Mouse (Mus musculus): ENCODE measurements at regions not wholly inside any gene's neighbourhood (a gene's known extent, or its start where the extent isn't known, plus 50 kb on each side); places are given as distances from the start of the nearest gene placed in this dataset.
A peak's percentile ranks its signal among the peaks of the same experiment; 100 is the strongest.

DNA sequence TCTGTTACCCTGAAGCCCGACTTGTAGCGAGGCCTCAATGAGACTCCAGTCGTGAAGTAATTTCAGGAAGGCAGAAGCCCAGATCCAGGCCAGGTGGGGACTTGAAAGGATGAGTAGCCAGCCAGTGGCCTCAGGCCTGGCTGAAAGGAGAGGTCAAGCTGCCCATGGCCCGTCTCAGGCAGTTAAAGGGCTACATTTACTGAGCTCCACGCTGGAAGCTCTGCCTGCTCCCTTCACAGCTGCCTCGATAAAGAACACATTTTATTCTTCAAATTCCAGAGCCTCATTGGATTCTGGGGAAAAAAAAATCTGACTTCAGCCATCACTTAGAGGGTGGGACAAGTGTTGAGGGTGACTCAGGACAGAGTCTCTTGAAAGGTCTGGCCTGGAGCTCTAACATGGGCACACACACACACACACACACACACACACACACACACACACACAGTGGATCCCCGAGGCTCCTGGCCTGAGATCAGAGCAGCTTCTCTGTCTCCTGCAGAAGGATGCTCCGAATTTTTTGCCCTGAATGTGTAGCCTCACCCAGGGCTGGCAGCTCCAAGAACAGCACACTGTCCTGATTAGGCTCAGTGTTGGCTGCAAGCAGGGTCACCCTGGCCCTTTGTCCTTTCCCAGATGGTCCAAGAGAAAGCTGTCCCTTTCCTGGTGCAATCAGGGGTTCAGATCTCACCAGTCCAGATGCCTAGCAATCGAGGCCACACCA, 53.0 kb downstream of the Gadd45g start:
- Histone ChIP-seq H3K36me3 (ENCODE audit: insufficient read depth, low read length) (no peaks in the 10 kb centered on the region), H3K9me3 (ENCODE audit: low read length) (peaks cover 4% of the 10 kb centered on the region), H3K4me3 (replicated peaks; ENCODE audit: low read length) (no peak overlapping the region), H3K27me3 (ENCODE audit: insufficient read depth, low read length) (peaks cover 8% of the 10 kb centered on the region; the same call in 1 of the 2 replicates), H3K4me1 (replicated peaks; ENCODE audit: low read depth, low read length) (peaks cover 54% of the 10 kb centered on the region)
- TF ChIP-seq NANOG (IDR thresholded peaks at IDR 0.05; ENCODE audit: borderline replicate concordance, low read length) (no peak), CTCF (conservative IDR thresholded peaks at IDR 0.05; ENCODE audit: low read length) (no peak)

DNA sequence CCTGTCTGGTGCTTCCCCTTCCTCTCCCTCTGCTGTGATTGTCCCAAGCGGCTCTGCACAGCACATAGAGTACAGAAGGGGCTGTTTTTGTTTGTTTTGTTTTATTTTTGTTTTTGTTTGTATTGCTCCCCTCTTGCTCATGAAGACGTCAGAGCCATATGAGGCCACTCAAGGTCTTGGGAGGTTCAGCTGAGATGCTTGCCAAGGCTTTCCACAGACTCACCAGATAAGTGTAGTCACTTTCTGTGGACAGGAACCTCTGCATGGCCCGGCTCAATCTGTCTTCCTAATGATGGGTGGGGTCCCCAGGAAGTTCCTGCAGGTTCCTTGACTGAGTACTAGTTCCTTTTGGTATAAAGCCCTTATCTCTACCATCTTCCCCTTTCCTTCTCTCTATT, 53.6 kb downstream of the Gadd45g start:
- Histone ChIP-seq H3K4me1 (replicated peaks; ENCODE audit: low read depth, low read length) (peaks cover 59% of the 10 kb centered on the region), H3K36me3 (ENCODE audit: insufficient read depth, low read length) (no peaks in the 10 kb centered on the region), H3K27me3 (ENCODE audit: insufficient read depth, low read length) (peaks cover 8% of the 10 kb centered on the region; the same call in 1 of the 2 replicates), H3K4me3 (replicated peaks; ENCODE audit: low read length) (no peak overlapping the region), H3K9me3 (ENCODE audit: low read length) (peaks cover under 1% of the 10 kb centered on the region)
- no peak for TF ChIP-seq POU5F1 (IDR thresholded peaks at IDR 0.05; ENCODE audit: borderline replicate concordance, low read length)
- TF ChIP-seq NANOG (IDR thresholded peaks at IDR 0.05; ENCODE audit: borderline replicate concordance, low read length): no peak
- TF ChIP-seq CTCF (conservative IDR thresholded peaks at IDR 0.05; ENCODE audit: low read length): no peak

DNA sequence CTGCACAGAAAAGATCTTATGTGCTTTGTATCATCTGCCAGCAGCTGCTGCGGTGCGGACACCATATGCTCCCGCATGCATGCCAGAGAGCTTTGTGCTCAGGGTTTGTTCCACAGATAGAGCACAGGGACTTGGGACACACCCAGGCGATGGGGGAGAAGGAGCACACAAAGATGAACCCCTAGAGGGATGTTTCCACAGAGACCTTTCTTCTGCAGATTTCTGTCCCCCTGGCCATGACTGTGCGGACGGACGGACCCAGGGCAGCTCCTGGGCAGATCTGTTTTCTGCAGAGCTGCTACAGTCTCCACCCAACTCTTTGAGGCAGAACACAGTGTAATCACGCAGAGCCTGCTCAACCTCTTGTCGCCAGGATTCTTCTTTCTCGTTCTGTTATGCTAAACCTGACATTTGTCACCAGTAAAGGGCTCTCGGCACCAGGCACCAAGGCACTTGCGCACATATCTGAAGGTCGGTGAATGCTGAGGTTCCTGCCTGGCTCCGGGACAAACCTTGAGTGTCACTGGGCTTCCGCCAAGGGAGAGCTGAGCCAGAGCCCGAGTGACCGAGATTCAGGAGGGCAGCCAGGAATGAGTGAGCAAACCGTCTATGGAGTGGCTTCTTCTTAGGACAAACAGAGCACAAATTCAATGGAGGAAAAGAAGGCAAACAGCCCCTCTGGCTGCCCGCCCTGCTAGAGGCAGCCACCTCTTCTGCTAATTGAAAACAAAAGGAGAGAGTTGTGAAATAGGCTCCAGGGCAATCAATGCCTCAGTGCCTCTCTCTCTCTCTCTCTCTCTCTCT, 56.2 kb downstream of the Gadd45g start:
- Histone ChIP-seq H3K4me1 (replicated peaks; ENCODE audit: low read depth, low read length) (peaks cover 83% of the 10 kb centered on the region), H3K36me3 (ENCODE audit: insufficient read depth, low read length) (no peaks in the 10 kb centered on the region), H3K4me3 (replicated peaks; ENCODE audit: low read length) (peak overlapping the region; percentile 17; the same call in 1 of the 2 replicates), H3K27me3 (ENCODE audit: insufficient read depth, low read length) (peaks cover 13% of the 10 kb centered on the region), H3K9me3 (ENCODE audit: low read length) (no peaks in the 10 kb centered on the region)
- TF ChIP-seq CTCF (conservative IDR thresholded peaks at IDR 0.05; ENCODE audit: low read length): no peak
- TF ChIP-seq NANOG (IDR thresholded peaks at IDR 0.05; ENCODE audit: borderline replicate concordance, low read length): no peak
- TF ChIP-seq POU5F1 (IDR thresholded peaks at IDR 0.05; ENCODE audit: borderline replicate concordance, low read length): no peak

DNA sequence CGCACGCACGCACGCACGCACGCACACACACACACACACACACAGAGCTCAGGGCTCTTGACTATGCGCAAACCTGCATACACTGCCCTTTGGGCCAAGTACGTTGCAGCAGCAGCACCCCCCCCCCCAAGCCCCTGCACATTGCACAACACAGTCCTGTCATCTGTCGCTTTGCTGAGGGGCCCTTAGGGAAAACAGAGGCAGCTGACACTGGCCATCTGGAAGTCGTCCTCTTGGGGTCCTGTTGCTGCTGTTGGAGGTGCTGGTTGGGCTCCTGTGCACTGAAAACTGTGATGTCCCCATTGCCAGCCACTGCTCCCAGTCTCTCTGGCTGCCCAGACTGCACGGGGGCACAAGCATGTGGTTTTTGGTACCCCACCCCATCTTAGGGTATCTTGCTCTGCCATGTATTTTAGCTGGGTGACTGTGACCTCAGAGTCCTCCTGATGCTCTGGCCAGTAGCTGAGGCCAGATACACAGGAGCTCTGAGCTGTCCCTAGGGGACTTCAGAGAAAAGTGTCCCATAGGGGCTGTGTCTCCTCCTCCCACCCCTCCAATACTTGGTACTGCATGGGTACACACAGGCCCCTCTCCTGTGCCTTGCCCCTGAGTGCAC, 57.0 kb downstream of the Gadd45g start:
- Histone ChIP-seq H3K4me1 (replicated peaks; ENCODE audit: low read depth, low read length) (peaks cover 79% of the 10 kb centered on the region), H3K36me3 (ENCODE audit: insufficient read depth, low read length) (no peaks in the 10 kb centered on the region), H3K27me3 (ENCODE audit: insufficient read depth, low read length) (peaks cover 20% of the 10 kb centered on the region), H3K9me3 (ENCODE audit: low read length) (no peaks in the 10 kb centered on the region), H3K4me3 (replicated peaks; ENCODE audit: low read length) (no peak overlapping the region)
- TF ChIP-seq CTCF (conservative IDR thresholded peaks at IDR 0.05; ENCODE audit: low read length) (no peak), POU5F1 (IDR thresholded peaks at IDR 0.05; ENCODE audit: borderline replicate concordance, low read length) (no peak), NANOG (IDR thresholded peaks at IDR 0.05; ENCODE audit: borderline replicate concordance, low read length) (no peak)

DNA sequence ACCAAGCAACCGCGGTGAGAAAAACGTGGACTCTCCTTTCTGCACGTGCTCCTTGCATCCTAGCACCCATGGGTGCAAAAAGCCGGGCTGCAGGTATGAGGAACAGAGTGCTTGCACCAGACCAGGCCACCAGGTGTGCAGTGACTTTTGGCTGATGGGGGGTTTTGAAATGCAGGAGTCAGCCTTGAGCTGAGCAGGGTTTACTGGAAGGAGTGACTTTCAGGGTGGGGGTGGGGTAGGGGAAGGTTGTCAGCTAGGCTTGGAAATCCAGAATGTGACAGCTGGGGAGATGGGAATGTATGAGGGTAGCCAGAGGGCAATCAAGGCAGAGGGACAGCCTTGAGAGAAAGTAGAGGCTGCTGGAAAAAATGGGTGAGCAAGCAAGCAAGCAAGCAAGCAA, 58.8 kb downstream of the Gadd45g start:
- Histone ChIP-seq H3K4me1 (replicated peaks; ENCODE audit: low read depth, low read length) (peaks cover 68% of the 10 kb centered on the region), H3K27me3 (ENCODE audit: insufficient read depth, low read length) (peaks cover 27% of the 10 kb centered on the region), H3K9me3 (ENCODE audit: low read length) (no peaks in the 10 kb centered on the region), H3K36me3 (ENCODE audit: insufficient read depth, low read length) (no peaks in the 10 kb centered on the region), H3K4me3 (replicated peaks; ENCODE audit: low read length) (no peak overlapping the region)
- TF ChIP-seq NANOG (IDR thresholded peaks at IDR 0.05; ENCODE audit: borderline replicate concordance, low read length) (no peak), POU5F1 (IDR thresholded peaks at IDR 0.05; ENCODE audit: borderline replicate concordance, low read length) (no peak), CTCF (conservative IDR thresholded peaks at IDR 0.05; ENCODE audit: low read length) (no peak)

DNA sequence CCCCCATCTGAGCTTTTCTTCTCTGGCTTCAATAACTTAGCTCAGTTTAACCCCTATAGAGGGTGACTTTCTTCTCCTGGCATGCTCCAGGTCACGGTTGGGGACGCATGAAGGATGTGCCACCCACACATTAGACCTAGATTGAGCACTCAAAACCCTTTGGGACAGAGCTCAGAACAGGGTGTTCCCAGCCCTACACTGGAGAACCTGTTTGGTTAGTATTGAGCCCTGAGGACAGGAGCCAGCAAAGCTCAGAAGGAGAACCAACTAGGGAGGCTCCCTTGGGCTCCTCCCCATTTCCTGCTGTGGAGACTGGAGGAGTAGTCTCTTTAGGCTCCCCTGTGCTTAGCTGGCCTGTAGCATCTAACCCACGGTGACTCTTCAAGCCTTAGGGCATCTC, 59.6 kb downstream of the Gadd45g start:
- Histone ChIP-seq H3K36me3 (ENCODE audit: insufficient read depth, low read length) (no peaks in the 10 kb centered on the region), H3K27me3 (ENCODE audit: insufficient read depth, low read length) (peaks cover 28% of the 10 kb centered on the region), H3K9me3 (ENCODE audit: low read length) (no peaks in the 10 kb centered on the region), H3K4me1 (replicated peaks; ENCODE audit: low read depth, low read length) (peaks cover 64% of the 10 kb centered on the region), H3K4me3 (replicated peaks; ENCODE audit: low read length) (no peak overlapping the region)
- TF ChIP-seq POU5F1 (IDR thresholded peaks at IDR 0.05; ENCODE audit: borderline replicate concordance, low read length) (no peak), NANOG (IDR thresholded peaks at IDR 0.05; ENCODE audit: borderline replicate concordance, low read length) (no peak), CTCF (conservative IDR thresholded peaks at IDR 0.05; ENCODE audit: low read length) (no peak)

DNA sequence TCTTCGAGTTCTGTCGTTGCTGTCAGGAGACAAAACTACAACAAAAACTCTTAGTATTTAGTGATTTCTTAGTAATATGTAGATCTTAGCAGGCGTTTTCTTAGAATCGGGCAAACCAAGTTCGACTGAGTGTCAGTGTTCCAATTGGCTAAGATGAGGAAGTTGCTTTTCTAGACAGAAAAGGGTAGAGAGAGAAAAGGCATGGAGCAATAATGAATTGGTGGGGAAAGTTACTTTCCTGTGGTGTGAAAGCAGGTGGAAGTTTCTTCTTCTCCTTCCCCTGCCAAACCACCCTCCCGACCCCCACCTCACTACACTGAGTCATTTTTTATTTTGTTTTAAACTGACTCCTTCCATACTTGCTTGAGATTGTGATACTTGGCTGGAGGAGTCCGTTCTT, 62.0 kb downstream of the Gadd45g start:
- no peak for TF ChIP-seq CTCF (conservative IDR thresholded peaks at IDR 0.05; ENCODE audit: low read length)
- no peak for TF ChIP-seq POU5F1 (IDR thresholded peaks at IDR 0.05; ENCODE audit: borderline replicate concordance, low read length)
- TF ChIP-seq NANOG (IDR thresholded peaks at IDR 0.05; ENCODE audit: borderline replicate concordance, low read length): no peak
- Histone ChIP-seq H3K36me3 (ENCODE audit: insufficient read depth, low read length) (no peaks in the 10 kb centered on the region), H3K27me3 (ENCODE audit: insufficient read depth, low read length) (peaks cover 50% of the 10 kb centered on the region), H3K4me3 (replicated peaks; ENCODE audit: low read length) (no peak overlapping the region), H3K4me1 (replicated peaks; ENCODE audit: low read depth, low read length) (peaks cover 65% of the 10 kb centered on the region), H3K9me3 (ENCODE audit: low read length) (no peaks in the 10 kb centered on the region)

DNA sequence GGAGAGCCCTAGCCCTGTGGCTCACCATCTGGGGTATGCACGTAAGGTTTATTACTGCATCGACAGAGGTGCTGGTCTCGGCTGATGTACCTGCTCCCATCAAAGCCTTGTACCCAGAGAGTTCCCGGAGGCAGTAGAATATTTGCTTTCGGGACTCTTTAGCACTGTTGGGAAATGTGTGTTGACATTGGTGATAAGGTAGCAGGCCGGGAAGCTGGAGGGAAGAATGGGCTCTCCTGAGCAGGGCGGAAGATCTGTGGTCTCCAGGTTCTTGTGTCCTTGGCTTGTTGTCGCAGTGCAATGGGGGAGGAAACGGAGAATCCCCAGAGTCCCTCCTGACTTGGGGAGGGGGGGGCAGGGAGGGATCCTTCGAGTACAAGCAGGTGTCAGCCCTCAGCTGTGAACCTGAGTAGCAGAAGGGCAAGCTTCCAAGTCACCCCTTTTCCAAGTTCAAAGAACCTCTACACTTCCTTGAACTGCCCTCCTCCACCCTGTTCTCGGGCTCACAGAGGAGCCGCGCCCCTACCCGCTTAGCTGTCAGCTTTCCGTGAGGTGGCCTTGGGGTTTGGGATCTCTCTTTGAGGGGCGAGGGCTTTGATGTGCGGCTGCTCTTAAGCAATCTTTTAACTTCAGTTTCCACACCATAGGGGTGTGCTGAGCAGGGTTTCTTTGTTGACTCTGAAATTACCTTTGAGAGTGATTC, 65.0 kb downstream of the Gadd45g start:
- no peak overlapping the region for H3K4me3 ChIP-seq (replicated peaks; ENCODE audit: low read length)
- H3K36me3 ChIP-seq (ENCODE audit: insufficient read depth, low read length): no peaks in the 10 kb centered on the region
- peaks cover 70% of the 10 kb centered on the region for H3K27me3 ChIP-seq (ENCODE audit: insufficient read depth, low read length)
- H3K4me1 ChIP-seq (replicated peaks; ENCODE audit: low read depth, low read length): peaks cover 42% of the 10 kb centered on the region
- peaks cover 5% of the 10 kb centered on the region for H3K9me3 ChIP-seq (ENCODE audit: low read length)
- TF ChIP-seq NANOG (IDR thresholded peaks at IDR 0.05; ENCODE audit: borderline replicate concordance, low read length) (no peak), CTCF (conservative IDR thresholded peaks at IDR 0.05; ENCODE audit: low read length) (no peak), POU5F1 (IDR thresholded peaks at IDR 0.05; ENCODE audit: borderline replicate concordance, low read length) (no peak)

All from E14TG2a.4 (cell line).